Mouse (Mus musculus): ENCODE measurements around the gene Ereg. TPM values are rescaled to one million over a fixed set of nuclear protein-coding genes. Genes with fewer than 3 reads are reported as not detected.

Gene Ereg
- under 1 TPM; 0.33 to 0.43 TPM for total RNA-seq (2021)

DNA sequence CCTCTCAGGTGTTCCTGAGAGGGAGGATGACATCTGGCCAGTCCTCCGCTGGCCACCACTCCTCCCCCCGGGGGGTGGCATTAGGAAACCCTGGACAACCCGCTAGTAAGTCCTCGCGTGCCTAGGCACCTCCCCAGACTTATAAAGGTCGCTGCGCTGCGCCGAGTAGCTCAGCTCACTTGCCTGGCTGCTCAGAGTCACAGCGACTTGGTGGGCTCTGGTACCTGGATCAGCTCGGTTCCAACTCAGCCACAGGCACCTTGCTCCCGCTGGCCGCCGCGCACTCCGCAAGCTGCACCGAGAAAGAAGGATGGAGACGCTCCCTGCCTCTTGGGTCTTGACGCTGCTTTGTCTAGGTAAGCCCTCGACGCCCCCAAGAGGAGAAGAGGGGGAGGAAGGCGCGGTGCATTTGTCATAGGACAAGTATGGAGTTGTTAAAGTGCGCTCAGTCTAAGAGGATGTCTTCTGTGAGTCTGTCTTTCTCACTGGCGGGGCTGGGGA, at the start of gene Ereg:
Ereg (plus strand) TSS at position 173 of the 501 bp plus-strand sequence.
- DNase-seq, result peak; percentile 41

DNA sequence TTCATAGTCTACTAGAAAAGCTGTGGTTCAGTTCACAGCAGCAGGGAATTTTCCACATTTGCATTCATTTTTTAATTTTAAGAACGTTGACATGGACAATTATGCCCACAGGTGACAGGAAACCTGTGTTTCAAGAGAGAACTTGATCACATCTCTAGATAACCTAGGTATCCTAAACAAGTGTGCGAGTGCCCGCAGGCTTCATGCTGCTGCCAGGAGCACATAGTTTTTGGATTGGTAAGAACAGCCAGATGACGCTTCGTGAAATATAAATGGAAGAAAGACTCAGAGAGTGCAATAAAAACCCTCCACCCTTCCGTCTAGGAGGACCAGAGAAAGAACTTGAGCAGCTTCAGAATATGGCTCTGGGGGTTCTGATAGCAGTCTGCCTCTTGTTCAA, 47.3 kb upstream of the Ereg start, which contains the start of gene Epgn:
Epgn (plus strand) TSS at position 301 of the 400 bp plus-strand sequence.
- no peak for DNase-seq

DNA sequence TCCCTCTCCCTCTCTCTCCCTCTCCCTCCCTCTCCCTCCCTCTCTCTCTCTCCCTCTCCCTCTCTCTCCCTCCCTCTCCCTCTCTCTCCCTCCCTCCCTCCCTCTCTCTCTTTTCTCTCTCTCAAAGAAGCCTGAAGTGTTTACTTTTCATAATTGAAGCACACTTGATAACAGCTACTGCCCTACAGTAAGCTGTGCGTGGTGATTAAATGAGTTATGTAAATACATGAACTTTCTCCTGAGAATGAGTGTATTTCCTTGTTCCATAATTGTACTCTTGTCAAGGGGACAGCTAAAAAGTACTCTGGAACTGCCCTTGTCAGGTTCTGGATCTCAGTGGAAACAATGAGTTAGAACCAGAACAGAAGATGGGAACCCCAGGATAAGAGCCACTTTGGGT, 46.6 kb upstream of the Ereg start:
- no peak for DNase-seq

DNA sequence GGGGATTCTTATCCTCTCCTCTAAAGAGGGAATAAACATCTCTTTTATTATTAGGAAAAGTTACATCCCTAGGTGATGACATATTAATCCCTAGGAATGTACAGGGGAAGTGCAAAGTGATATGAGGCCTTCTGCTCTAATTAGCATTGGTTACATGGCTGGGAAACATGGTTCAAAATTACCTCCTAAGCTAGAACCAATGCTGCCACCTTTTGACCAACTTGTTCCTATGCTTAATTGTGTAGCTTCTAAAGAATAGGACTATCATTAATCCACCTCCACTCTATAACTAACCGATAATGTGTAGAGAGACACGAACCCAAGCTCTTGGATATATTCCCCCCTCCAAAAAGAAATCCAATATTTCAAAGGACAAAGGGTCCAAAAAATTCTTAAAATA, 43.8 kb upstream of the Ereg start:
- no peak for DNase-seq

DNA sequence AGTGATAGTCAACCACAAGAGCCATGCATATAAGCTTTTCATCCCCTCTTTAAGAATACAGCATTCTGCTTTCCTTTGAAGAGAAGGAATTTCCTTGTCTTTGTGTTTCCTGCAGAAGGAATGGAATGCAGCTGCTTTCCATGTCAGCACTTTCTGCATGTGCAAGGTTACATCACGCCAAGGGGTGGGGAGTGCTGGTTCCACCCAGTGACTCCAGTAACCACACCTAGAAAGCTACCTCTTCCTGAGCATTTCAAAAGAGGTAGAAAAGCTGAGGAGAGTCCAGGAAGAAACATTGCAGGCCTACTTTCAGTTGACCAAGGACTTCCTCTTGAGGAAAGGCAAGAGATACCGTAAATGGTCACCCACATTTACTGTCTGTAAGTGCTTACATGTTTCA, 39.1 kb upstream of the Ereg start:
- DNase-seq, result no peak

DNA sequence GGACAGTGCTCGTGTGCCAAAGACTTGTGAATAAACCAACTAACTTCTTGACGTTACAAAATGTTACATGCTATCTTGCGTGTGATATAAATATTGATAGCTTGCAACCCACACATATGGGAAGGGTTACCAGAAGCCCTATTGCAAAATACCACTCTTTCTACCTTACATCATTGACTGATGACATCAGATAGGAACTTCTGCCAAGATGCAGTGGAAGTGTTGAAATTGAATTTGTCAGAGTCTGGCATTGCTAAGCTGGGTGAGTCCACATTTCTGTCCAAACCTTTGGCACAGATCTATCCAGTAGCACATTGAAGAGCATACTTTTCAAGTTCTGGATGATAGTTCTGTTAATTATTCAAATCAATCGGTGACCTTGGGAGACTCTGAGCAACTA, 37.8 kb upstream of the Ereg start:
- DNase-seq, result no peak

DNA sequence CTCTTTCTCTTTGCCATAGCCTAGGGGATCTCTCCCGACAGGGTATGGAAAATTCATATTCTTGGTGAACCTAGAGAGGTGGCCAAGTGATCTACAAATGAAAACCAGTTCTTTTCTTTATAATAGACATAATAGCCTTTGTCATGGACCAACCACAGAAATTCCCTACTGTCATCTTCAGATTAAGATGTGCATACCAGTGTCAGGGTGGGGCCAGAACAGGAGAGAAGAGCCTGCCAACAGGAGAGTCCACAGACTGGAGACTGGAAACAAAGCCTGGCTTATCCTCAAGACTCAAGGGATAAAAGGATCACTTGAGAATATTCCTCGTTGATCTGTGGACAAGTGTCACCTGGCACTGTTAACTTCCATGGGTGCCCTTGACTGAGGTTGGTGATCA, 36.7 kb upstream of the Ereg start:
- no peak for DNase-seq

DNA sequence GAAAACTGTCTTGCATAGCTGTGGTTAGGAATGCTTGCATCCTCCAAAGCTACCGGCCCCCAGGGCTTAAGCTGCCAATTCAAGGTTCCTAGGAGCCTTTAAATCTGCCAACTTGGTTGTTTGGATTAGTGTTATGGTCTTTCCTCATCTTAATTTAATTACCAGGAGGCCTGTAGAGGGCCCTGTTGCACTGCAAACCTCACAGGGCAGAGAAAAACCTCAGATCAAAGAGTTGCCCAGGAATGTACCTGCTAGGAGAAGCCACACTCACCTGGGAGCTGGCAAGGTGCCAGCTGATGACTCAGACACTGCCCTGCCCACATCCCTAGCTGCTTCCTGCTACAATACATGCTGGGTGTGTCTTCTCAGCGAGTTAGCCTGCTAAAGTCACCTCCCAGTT, 35.9 kb upstream of the Ereg start:
- peak; percentile 12 for DNase-seq

DNA sequence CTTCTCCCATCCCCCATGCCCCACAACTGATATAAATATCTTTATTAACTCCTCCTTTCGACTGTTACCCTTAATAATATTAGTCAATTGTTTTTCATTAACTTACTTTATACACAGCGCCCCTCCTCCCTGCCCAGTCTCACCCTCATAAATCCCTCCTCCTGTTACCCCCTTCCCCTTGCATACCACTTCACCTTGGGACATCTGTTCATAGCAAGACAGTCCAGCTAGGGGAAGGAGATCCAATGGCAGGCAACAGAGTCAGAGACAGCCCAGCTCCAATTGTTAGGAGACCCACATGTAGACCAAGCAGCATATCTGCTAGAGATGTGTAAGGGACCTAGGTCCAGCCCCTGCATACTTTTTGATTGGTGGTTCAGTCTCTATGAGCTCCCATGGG, 35.5 kb upstream of the Ereg start:
- DNase-seq, result no peak

DNA sequence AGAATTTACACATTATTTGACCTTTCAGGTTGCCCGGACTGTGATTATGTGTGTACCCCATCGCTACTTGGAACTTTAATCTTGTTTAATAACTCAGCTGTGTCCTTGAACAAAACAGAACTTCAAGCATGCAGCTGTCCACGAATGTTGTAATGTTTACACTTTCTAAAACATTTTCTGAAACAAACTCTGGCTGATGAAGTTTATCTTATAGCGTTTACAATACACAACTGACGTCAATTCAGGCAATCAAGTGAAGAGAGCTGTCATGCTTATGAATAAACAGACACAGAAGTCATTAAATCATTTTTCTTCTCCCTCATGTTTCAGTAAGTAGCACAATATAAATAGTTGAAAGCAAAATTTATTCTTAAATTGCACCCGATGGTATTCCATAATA, 26.4 kb upstream of the Ereg start:
- no peak for DNase-seq

DNA sequence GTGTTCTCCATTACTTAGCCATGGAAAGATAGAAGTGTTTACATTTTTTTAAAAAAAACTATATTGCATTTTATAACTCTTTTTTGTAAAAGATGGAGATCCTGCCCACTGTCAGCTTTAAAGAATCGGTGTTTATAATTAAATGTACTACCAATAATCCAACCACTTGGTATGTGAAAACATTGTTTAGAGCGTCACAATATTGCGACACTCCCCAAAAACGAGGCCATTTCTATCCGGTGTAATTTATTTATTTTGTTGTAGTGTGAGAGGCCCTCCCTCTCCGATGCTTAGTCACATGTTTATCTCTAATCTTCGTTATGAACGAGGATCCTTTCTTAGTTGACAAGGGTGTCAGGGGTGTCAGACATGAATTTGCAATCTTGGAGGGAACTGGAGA, 26.0 kb upstream of the Ereg start:
- no peak for DNase-seq

DNA sequence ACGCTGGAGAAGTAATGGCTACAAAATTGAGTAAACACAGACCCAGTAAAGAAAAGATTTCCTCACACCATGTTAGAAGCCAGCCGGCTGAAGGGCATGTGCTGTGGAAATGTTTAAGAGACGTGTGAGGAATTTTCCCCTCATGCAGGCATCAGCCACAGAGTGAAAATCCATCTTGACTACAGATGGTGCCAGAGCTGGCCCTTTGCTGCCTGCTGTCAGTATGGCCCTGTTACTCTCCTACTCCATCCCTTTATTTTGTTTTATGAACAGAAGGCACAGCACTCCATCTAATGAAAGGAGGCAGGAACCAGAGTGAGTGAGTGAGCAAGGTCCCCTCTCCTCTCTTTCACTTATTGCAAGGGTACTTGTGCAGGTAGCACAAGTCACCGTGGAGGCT, 2.1 kb upstream of the Ereg start:
- no peak for DNase-seq

DNA sequence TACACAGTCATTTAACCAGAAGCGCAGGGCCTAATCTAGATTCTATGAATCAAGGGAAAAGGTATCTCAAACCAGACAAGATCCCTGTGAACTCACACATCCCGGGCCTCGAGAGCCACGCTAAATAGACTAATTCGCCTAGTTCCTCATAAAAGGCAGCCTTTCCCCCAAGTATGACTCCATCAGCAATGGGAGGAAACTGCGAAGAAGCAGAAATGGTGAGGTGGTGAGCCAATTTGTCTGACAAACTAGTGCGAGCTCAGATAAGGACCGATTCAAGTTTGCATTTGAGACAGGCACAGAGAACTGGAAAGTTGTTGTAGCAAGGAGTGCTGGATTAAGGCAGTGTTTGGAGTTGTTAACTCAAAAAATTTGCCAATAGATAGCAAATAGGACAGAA, 796 bp upstream of the Ereg start:
- DNase-seq, result peak; percentile 6

DNA sequence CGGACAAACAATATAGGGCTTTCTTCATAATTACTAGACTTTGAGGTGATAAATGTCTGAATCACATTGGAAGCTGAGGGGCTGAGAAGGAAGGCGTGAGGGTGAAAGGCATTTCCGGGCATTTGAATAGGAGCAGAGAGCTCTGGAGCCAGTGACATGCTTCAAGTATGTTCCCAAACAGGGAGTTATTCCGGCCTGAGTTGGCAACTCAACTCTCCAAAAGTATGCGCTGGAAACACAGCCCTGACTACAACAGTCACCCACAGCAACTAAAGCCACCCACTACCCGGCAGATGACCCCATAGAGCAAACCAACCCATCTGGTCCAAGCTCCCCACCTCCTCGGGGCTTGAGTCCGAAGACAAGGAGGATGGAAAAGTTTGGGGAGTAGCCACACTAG, 396 bp upstream of the Ereg start:
- DNase-seq, result peak; percentile 24

DNA sequence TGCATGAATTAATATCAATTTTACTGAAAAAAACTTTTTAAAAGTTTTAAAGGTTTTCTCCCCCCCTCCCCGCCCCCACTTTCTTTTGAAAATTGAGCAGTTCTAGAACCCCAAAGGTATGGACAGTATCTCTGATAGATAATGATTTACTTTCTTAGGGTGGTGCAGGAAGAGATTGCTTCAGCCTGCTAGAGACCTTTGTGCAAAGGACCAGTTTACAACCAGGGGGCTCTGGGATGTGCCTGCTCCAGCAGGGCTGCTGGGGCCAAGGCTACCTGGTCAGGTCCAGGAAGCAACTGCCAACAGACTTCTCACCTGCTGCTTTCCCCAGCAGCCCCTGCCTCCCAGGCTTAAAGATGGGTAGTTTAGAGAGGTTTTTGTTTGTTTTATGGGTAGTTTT, 599 bp downstream of the Ereg start:
- DNase-seq, result no peak

DNA sequence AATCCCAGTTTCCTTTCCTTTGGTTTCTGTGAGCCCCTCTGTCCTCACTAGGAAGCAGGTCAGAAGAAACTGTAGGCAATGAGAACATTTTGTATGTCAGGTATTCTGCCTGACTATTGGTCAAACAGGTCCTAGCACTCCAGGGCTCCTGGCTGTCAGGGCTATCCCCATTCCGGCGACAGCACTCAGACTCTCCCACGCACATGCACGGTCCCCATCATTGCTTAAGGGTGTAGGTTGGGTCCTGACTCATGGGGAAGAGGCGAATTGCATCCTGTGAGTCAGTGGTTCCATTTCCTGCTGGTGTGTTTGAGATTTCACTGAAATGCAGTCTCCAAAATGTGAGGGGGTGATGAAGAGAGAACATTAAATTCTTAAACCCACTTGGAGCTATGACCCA, 8.6 kb downstream of the Ereg start:
- no peak for DNase-seq

DNA sequence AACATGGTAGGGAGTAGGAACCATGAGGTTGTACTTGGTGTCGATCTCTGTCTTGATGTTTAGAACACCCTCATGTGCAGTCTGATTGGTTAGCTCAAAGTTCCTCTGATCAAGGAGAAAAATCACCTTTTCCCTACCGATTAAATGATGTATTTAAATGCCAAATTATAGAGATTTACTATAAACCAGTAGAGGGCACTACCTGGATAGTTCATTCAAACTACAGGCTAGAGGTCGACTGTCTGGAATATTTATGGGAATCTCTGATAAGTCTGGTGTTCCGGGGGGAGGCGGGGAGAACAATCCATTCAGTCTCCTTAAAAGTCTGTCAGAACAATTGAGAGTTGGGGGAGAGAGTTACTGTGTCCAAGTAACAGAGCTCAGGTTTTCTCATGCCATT, 10.9 kb downstream of the Ereg start:
- no peak for DNase-seq

DNA sequence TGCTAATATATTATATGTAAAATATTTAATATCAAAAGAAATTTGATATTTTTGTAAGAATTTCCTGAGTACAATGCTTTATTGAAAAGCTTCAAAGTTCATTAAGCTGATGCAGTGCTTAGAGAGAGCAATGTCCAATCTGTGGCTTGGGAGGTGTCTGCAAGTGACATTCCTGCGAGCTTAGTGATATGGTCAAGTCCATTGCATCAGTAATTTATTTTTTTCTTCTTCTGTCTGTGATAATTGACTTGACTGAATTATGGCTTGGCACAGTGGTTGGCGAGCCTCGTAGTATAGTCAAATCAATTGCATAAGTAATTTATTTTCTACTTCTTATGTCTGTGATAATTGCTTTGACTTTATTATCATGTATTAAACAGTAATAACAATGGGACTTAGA, 15.9 kb downstream of the Ereg start:
- DNase-seq, result no peak

DNA sequence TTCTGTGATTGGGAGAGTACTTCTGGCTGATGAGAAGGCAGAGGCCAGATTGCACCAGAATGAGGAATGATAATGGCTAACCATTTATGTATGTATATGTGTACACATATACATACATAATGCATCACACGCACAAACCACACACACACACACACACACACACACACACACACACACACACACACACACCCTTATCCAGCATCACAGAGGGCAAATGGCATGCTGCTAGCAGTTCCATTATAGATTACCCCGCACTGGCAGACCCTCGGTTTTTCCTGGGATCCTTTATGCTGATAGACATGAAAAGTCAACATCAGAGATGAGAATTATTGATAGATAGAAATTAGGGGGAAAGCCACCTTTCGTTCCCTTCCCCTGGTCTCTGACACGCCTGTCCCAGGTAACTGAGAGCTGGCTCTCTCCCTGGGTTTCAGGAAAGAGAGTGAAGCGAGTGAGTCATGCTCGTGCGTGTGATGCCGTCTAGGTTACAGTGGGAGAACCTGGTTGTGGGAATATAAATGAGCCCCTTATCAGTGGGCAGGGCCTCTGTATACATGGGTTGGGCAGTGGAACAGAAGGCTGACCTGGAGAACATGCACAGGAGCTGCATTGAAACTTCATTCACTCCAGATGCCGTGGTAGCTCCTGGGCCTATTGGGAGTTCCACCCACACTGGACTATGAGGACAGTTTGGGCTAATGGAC, 23.6 kb downstream of the Ereg start:
- DNase-seq, result no peak

DNA sequence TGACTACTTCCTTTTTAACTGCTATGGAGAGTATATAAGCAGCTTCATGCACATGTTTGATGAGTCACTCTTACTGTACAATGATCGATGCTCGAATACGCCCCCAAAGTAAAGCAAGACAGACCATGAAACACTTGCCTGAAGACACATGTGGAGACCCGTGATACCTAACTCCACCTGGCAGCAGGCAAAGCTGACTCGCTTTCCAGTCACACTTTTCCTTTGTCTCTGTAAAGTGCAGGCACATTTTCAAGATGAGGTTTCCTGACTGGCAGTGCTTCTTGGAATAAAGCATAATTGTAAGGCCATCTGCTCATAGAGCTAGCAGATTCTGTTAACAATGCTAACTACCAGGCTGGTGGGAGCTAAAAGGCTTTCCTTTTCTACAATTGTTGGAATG, 27.3 kb downstream of the Ereg start:
- no peak for DNase-seq

DNA sequence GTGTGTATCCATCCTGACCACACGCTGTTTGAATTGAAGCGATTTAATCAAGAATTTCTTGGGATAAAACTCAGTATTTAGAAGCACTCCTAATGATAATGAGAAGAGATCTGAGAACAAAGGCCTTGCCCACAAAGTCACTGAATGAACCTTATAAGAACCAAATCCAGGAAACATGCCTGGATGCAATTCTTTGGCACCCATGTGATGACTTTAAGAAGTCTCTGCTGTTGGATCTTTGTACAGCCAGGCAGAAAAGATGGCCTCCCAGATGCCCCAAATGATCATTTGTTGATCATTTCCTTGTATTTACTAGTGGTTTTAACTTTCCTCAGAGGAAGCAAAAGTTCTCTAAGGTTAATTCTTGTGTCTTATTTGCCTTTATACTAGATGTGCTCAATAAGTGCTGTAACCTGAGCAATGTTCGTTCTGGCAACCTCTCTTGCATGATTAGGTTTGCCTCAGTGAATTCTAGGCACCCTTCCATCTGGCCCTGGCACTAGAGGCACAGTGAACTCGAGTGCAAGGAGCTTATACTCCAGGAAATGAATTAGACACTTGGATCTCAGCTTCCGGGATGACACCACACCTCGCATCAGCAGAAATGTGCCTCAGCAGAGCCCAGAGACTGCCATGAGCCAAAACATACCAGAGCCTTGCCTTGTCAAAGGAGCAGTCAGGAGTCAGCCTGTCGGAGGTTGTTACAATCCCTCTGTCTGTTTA, 29.7 kb downstream of the Ereg start:
- DNase-seq, result no peak

DNA sequence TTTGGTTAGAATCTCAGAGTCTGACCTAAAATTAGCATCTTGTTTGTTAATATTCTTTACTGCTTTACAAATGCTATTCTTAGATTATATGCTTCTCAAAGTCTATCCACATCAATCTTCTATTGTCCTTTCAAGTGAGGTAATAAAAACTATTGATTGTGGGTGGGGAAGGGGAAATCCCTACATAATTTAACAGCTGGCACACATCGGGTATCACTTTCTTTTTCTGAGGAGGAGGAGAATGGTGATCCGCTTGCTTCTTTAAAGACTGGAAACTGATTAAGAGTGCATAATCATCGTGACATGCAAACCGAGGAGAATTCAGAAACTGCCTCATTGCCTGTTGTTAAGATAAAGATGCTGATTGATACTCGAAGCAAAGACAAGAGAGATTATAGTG, 31.8 kb downstream of the Ereg start:
- DNase-seq, result no peak

DNA sequence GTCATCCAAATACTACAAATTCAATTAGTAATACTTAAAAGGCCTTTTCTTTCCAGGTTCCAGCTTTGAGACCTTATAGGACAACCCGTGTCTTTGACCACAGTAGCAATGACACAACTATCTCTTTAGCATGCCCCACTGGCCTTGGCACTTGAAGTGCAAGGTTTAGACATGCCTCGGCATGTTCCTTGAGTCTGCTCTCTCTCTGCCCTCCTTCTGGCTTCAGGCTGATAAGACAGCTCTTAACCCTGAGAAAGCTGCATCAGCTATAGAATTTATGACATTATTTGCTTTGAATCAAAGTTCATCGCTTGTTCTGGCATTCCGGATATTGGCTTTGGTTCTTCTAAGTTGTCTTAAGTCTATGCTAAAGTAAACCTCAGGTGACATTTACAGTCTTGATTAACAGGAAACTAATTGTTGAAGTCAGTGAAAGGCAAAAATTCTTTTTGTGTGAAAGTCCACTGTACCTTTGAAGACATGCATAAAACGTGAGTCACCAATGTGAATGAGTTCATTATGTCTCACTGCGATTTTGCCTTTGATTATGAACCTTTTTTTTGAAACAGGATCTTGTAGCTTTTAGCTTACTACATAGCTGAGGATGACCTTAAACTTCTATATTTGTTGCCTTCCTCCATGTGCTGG, 35.7 kb downstream of the Ereg start:
- no peak for DNase-seq

DNA sequence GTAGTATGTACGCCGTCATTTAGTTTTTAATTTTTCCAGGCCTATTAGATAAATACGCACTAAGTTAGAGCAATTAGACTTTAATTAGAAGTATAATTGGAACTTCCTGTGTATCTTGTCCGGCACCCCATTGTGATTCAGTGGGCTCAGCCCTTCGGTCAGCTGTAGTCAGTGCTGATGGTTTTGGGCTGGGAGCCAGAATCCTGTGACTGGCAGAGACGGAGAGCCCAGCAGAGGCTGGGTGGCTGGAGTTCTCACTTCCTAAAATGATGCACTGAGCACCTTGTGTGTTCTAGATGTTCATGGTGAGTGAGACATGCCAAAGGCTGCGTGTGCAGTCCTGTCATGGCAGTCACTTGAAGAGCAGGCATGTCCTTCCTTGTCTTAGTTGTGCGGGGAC, 36.6 kb downstream of the Ereg start:
- peak; percentile 8 for DNase-seq
